Mouse (Mus musculus) cortical plate, adult 2 months (tissue): Measurements from ENCODE around the gene Grin3b.

Experiments
- CTCF ChIP-seq: fragments of 200-500 bp; IDR thresholded peaks from 2 replicates; pipeline ENCODE4 v1.5.1; 2011; ENCODE audit warnings: mild to moderate bottlenecking, control low read depth, low read length; ENCODE audit not compliant: insufficient read depth; ENCODE audit errors: extremely low read depth
- POLR2A ChIP-seq: fragments of 200-500 bp; IDR thresholded peaks from 2 replicates; pipeline ENCODE4 v1.6.1; 2011; ENCODE audit warnings: mild to moderate bottlenecking, low read length, control low read depth; ENCODE audit not compliant: insufficient read depth; ENCODE audit errors: extremely low read depth

GRCm38 (mm10) chr10:79926491-79927323, 43.8 kb upstream of the Grin3b start, which contains the start of gene Arid3a:
- TF ChIP-seq CTCF, result no peak
- no peak for TF ChIP-seq POLR2A
